Mouse (Mus musculus) myocyte (in vitro differentiated cells): ENCODE results near the gene Bfsp2.

Experiments
- CEBPB ChIP-seq: IDR thresholded peaks from 2 replicates; pipeline ENCODE4 v1.6.1; 2011; ENCODE audit warnings: mild to moderate bottlenecking, moderate library complexity; ENCODE audit not compliant: poor library complexity, insufficient read depth, severe bottlenecking
- E2F4 ChIP-seq: IDR thresholded peaks from one replicate; pipeline ENCODE4 v1.6.1; 2011; ENCODE audit warnings: mild to moderate bottlenecking, control low read depth, moderate library complexity; ENCODE audit not compliant: insufficient read depth
- MAX ChIP-seq: IDR thresholded peaks from one replicate; pipeline ENCODE4 v1.6.1; 2011; ENCODE audit warnings: low read depth, mild to moderate bottlenecking, control low read depth
- MYOD1 ChIP-seq, 3 experiments: IDR thresholded peaks; one replicate each; pipeline ENCODE4 v1.6.1; 2011; ENCODE audit warnings: control low read depth in 2 of 3, low read depth in 2 of 3, mild to moderate bottlenecking in 2 of 3, moderate library complexity in 1 of 3; ENCODE audit not compliant: insufficient read length in 2 of 3, control insufficient read depth in 1 of 3
- MYOG ChIP-seq, 3 experiments: IDR thresholded peaks; one replicate each; pipeline ENCODE4 v1.6.1; 2011; ENCODE audit warnings: control low read depth in 2 of 3, low read depth in 2 of 3, mild to moderate bottlenecking in 2 of 3; ENCODE audit not compliant: insufficient read length in 2 of 3, control insufficient read depth in 1 of 3, insufficient read depth in 1 of 3
- POLR2A ChIP-seq: IDR thresholded peaks from one replicate; pipeline ENCODE4 v1.6.1; 2011; ENCODE audit warnings: low read depth, mild to moderate bottlenecking, control low read depth, moderate library complexity; ENCODE audit not compliant: insufficient read length
- POLR2AphosphoS2 ChIP-seq: IDR thresholded peaks from one replicate; pipeline ENCODE4 v1.6.1; 2011; ENCODE audit warnings: low read depth, control low read depth; ENCODE audit not compliant: insufficient read length
- REST ChIP-seq: IDR thresholded peaks from one replicate; pipeline ENCODE4 v1.6.1; 2011; ENCODE audit warnings: mild to moderate bottlenecking, control low read depth, moderate library complexity; ENCODE audit not compliant: insufficient read depth, insufficient read length
- SRF ChIP-seq: IDR thresholded peaks from one replicate; pipeline ENCODE4 v1.6.1; 2011; ENCODE audit warnings: low read depth; ENCODE audit not compliant: control insufficient read depth, insufficient read length
- TCF12 ChIP-seq: IDR thresholded peaks from one replicate; pipeline ENCODE4 v1.6.1; 2011; ENCODE audit warnings: mild to moderate bottlenecking, control low read depth; ENCODE audit not compliant: poor library complexity, insufficient read depth, severe bottlenecking
- TCF3 ChIP-seq: IDR thresholded peaks from one replicate; pipeline ENCODE4 v1.6.1; 2011; ENCODE audit warnings: low read depth, control low read depth; ENCODE audit not compliant: insufficient read length
- USF1 ChIP-seq: IDR thresholded peaks from one replicate; pipeline ENCODE4 v1.6.1; 2011; ENCODE audit warnings: low read depth, mild to moderate bottlenecking, control low read depth, moderate library complexity

- TF ChIP-seq POLR2A: no peak
- TF ChIP-seq REST: no peak
- no peak for TF ChIP-seq POLR2AphosphoS2
- no peak for TF ChIP-seq CEBPB
- TF ChIP-seq MYOG (IDR thresholded peaks at IDR 0.05; ENCODE audit: control insufficient read depth in 1 of 3, insufficient read depth in 1 of 3, insufficient read length in 2 of 3, low read depth in 2 of 3): no peak
- no peak for TF ChIP-seq E2F4
- TF ChIP-seq TCF3: no peak
- no peak for TF ChIP-seq TCF12
- no peak for TF ChIP-seq MYOD1 (IDR thresholded peaks at IDR 0.05; ENCODE audit: control insufficient read depth in 1 of 3, insufficient read length in 2 of 3, low read depth in 2 of 3)
- no peak for TF ChIP-seq MAX
- no peak for TF ChIP-seq USF1
- no peak for TF ChIP-seq SRF
These were observed 9.7 kb upstream of the Bfsp2 start for GRCm38 (mm10) chr9:103489883-103490282.
